Mouse (Mus musculus) megakaryocyte, embryonic 14.5 days (primary cell): Measurements from ENCODE around the gene Gramd1b.

Source experiments
- FLI1 ChIP-seq: IDR thresholded peaks from 2 replicates; pipeline ENCODE4 v1.6.1; 2012; ENCODE audit warnings: low read length, inconsistent platforms, mixed read lengths
- GATA1 ChIP-seq: IDR thresholded peaks from 3 replicates; pipeline ENCODE4 v1.6.1; 2012; ENCODE audit warnings: mixed read lengths, low read length, inconsistent platforms, borderline replicate concordance

- no peak for TF ChIP-seq FLI1
- TF ChIP-seq GATA1, result no peak
Observed at GRCm38 (mm10) chr9:40336701-40337100, 194.5 kb downstream of the Gramd1b start.
